Mouse (Mus musculus) CH12F3 (cell line): ENCODE results near the gene Sult4a1.
"Not testable (repeated sequence)": the region's sequence is repeated elsewhere in the genome, so short reads cannot be mapped to it uniquely, and the experiment has no call there.

ENCODE experiments used
- in situ Hi-C: fragments of 300-500 bp; cut with MboI; formaldehyde crosslinking; loops from 2 replicates; pipeline ENCODE4 v1.14.3; 2020; ENCODE audit warnings: low sequenced_read_pairs

The Sult4a1 gene

DNA sequence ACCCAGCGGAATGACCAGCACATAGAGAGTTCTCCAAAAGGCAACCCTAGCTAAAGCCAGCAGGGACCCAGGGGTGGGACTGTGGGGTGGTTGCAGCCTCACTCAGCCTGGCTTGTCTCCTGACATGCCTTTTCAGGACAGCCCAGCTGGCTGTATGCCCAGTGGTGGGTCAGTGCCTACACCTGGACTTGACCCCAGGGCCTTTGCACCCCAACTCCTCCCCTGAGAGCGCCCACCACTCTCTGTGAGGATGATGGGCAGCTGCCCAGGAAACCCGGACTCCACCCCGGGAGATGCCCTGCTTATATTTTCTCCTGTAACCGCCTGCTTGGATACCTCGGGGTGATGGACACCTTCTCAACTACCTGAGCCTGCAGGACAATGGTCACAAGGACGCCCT lies 928 bp downstream of the Sult4a1 start:
- in situ Hi-C loops, result loop anchor here (25.0 kb wide), 1 partner anchor 533 kb away; no protein-coding TSS in a partner anchor

DNA sequence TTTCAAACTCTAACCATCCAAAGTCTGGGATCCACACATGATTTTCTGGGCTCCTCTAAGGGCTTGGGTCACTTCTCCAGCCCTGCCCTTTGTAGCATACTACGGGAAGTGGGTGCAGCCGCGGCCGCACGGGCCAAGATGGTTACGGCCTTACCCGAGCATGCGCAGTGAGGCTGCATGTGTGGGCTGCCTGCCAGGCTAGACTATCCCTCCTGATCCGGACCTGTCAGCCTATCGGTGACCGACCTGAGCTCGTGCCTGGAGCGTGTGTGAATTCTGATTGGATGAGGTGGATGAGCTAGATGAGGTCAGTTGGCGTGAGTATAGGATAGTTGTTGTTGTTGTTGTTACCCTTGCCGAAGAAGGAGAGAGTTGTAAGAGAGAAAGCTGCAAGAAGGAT lies 8.0 kb downstream of the Sult4a1 start:
- in situ Hi-C loops, result not testable (repeated sequence)

DNA sequence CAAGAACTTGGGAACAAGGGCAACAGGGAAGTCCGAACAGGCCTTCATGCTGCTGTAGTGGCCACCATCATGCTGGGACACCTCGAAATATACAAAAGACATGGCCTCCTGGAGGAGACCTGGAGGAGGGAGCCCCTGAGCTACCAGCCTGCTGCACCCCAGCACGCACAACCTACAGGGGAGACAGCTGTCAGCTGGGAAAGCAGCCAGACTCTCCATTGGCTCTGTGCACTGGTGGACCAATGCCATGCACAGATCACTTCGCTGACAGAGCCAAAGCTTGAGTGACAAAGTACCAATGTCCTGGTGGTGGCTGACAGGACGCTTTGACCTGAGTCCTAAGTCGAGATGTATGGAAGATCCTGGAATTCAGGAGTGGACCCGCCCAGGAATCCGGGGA lies 9.5 kb downstream of the Sult4a1 start:
- in situ Hi-C loops, result no loop called here

GRCm38 (mm10) chr15:84094921-84095320 lies 10.6 kb downstream of the Sult4a1 start:
- in situ Hi-C loops, result no loop called here

DNA sequence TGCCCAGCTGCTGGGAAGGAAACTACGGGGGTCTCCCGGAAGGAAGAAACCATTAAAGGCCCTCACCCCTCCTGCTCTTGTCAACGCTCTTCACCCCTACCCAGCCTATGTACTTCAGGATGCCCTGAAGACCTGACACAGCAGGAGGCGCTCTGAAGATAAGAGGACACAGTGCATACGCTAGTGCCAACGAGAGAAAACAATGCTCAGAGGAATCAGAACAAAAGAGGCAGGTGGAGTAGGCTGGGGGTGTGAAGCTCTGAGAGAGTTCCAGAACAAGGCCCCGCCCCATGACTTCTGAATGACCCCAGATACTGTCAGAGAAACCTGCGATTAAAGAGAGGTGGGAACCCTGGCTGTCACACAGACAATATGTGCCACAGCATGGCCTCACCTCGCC lies 18.8 kb downstream of the Sult4a1 start:
- in situ Hi-C loops, result no loop called here

GRCm38 (mm10) chr15:84086364-84086763 lies 19.2 kb downstream of the Sult4a1 start:
- in situ Hi-C loops, result no loop called here

DNA sequence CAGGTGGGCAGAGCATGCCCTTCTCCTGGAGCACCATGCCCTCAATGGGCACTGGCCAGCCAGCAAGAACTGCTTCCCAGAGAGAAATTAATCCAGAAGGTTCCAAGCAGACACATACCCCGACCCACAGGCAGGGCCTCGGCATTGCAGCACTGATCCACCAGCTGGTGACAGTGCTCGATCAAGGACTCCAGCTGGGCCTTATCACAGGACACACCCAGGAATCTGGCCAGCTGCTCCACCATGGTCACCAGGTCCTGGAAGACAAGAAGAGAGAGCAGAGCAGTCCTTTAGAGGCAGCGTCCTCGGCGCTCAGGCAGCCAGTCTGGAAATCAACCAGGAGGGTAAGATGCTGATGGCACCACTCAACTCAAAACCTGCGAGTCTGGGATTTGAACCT lies 25.5 kb downstream of the Sult4a1 start:
- in situ Hi-C loops, result no loop called here

- in situ Hi-C loops, result no loop called here
Observed at GRCm38 (mm10) chr15:84079519-84079918, 26.0 kb downstream of the Sult4a1 start.

DNA sequence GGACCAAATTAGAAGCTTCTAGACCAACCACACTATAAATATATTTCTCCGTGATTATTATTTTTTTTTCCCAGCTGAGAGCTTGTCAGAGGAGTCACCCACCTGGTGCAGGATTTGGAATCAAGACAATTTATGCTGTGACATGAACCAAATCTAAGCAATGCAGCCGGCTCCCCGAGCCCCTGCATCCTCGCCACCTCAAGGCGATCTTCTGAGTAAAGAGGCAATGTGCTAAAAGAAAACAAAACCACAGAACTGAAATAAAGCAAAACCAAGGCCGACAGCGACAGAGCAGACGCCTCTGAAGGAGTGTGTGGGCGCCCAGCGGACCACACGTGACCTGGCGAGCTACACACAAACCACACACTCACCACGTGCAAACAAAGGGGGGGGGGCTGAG lies 26.9 kb downstream of the Sult4a1 start:
- in situ Hi-C loops, result no loop called here

GRCm38 (mm10) chr15:84077151-84077550 lies 28.4 kb downstream of the Sult4a1 start:
- in situ Hi-C loops, result no loop called here

DNA sequence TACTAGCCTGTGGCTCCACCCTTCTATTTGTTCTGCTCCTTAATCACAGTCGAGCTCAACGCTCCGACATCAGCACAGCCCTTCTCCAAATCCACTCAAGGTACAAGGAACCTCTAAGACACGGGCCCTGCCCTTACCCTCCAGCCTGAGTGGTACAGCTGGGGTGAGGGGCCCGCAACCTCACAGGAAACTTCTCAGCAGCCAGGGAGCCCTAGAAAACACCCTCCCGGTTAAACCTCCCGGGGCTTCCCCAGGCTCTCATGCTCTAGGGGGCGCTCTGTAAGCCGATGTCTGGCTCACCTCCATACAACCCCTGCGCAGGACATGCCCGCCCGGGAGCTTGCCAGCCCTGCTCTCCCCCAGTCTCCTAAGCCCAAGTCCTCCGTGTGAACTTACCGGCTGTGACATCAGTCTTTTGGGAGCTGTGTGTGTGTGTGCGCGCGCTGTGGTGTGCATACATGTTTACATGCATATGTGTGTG lies 30.8 kb downstream of the Sult4a1 start:
- in situ Hi-C loops, result loop anchor here (25.0 kb wide), 1 partner anchor 212 kb away; no protein-coding TSS in a partner anchor

GRCm38 (mm10) chr15:84073911-84074704 lies 31.4 kb downstream of the Sult4a1 start:
- in situ Hi-C loops, result loop anchor here (25.0 kb wide), 1 partner anchor 212 kb away; no protein-coding TSS in a partner anchor

DNA sequence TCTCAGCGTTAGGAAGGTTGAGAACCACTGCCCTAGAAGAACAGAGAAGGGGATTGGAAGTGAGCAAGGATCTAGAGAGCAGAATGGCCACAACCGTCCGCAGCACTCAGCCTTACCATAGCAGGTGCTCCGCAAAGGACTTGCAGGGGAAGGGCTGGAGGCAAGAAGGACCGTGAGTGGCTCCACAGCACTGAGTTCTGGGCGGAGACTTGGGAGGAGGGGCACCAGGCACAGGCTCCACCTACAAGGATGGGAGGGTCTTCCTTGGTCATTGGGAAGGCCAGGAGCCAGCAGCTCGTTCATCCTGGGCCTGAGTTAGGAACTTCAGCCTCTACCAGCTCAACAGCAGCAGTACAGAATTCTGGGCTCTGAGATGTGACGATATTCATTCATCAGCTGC lies 32.5 kb downstream of the Sult4a1 start:
- in situ Hi-C loops, result loop anchor here (25.0 kb wide), 1 partner anchor 211 kb away; no protein-coding TSS in a partner anchor

DNA sequence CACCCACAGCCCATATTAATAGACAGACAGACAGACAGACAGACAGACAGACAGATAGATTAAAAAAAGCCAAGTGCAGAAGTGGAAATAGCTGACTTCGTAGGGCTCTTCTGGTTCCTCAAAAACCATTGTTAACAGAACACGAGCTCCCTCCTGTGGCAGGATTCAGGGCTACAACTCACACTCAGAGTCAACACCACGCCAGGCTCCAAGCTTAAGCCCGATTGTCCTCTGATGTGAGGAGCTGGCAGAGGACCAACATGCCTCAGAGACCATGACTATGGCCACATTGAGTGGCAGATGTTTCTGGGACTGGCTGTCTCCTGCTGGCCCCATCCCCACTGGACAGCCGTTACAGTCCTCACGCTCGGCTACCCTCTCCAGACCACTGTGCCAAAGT lies 33.3 kb downstream of the Sult4a1 start:
- in situ Hi-C loops, result loop anchor here (25.0 kb wide), 1 partner anchor 210 kb away; no protein-coding TSS in a partner anchor

DNA sequence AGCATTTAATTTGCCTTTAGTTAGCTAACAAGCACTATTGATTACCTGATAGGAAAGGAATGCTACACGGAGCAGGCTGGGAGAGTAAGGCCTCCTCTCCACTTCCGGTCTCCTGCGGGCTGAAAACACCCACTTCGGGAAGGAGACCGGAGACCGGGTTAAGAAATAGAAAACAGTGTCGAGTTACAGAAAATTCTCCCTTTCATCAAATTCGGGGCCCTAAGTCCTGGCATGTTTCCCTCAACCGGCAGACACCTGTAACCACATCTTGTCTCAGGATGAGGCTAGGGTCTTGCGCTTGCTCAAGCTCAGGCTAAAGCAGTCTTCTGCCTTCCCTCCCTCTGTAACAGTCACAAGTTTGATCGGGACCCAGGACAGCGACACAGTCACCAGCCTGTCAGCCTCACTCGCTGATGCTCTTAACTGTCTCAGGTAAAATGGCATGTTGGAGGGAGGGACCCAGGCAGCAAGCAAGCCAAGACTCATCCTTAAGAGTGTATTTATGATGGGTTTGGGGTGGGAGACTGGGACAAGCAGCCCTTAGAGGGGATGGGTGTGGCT lies 35.4 kb downstream of the Sult4a1 start:
- in situ Hi-C loops, result loop anchor here (25.0 kb wide), 1 partner anchor 208 kb away; no protein-coding TSS in a partner anchor

GRCm38 (mm10) chr15:84069455-84070050 lies 36.0 kb downstream of the Sult4a1 start:
- in situ Hi-C loops, result loop anchor here (25.0 kb wide), 1 partner anchor 207 kb away; no protein-coding TSS in a partner anchor

DNA sequence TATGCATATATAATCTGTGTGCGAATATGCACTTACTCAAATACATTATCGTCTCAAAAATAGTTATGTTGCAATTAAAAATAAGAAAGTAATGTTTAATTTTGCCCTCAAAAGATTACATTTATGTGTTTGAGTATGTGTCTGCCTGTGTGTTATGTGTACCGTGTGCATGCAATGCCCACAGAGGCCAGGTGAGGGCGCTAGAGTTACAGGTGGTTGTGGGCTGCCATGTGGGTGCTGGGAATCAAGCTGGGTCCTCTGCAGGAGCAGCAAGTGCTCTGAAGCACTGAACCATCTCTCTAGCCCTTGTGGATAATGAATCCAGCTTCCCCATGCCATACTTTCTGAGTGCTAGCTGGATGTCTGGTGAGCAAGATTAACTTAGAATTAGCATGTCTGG lies 39.9 kb downstream of the Sult4a1 start:
- in situ Hi-C loops, result loop anchor here (25.0 kb wide), 1 partner anchor 203 kb away; no protein-coding TSS in a partner anchor

DNA sequence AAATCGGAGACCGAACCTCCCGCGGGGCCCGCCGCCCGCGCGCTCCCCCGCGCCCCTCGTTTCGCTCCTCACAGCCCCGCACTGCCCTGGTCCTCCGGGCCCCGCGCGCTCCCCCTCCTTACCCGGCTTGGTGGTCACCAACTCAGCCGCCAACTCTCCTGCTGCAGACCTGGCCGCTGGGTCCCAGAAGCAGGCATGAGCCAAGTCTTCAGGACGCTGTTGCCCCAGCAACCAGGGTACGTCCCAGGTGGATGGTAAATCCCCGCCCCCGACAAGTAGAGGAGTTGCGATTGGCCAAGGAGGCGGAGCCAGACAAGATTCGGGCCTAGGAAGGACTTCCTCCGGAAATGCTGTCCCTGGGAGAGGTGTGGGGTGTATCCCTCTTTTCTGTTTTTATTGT lies 40.4 kb downstream of the Sult4a1 start, which contains the start of gene Efcab6:
Efcab6 (minus strand) TSS at position 240 of the 400 bp plus-strand sequence.
- in situ Hi-C loops, result loop anchor here (25.0 kb wide), 1 partner anchor 203 kb away; no protein-coding TSS in a partner anchor

GRCm38 (mm10) chr15:84058841-84059240 lies 46.7 kb downstream of the Sult4a1 start:
- in situ Hi-C loops, result loop anchor here (25.0 kb wide), 1 partner anchor 197 kb away; no protein-coding TSS in a partner anchor

DNA sequence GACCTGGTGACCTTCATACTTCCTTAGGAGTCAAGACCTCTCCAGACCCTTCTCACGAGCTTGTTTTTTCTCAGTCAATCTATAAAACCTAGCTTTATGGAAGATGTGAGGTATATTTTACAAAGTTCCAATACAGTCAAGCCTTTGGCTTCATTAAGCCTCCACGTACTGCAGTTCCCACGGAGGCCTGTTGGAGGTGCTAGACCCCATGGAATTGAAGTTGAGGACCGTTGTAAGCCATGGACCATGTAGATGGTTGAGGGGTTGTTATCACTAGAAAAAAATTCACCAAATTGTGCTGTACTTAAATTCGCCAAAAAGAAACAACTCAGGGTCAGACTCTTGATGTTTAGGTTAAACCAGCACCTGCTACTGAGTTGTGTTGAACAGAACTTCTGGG lies 49.5 kb downstream of the Sult4a1 start:
- in situ Hi-C loops, result loop anchor here (25.0 kb wide), 1 partner anchor 194 kb away; no protein-coding TSS in a partner anchor

- in situ Hi-C loops, result loop anchor here (25.0 kb wide), 1 partner anchor 192 kb away; no protein-coding TSS in a partner anchor
Observed at GRCm38 (mm10) chr15:84053859-84054258, 51.7 kb downstream of the Sult4a1 start.
